Mouse (Mus musculus): ENCODE results near the gene Bet1. TPM values are rescaled to one million over a fixed set of nuclear protein-coding genes. Genes with fewer than 3 reads are reported as not detected.

Gene Bet1
- total RNA-seq (2021) = 10 to 100 TPM; 21.1 to 25.6 TPM
- long read RNA-seq, experiment 1, transcript Bet1-201 (4 exons, 1,516 nt) = major isoform, 19 of 21 reads
- long read RNA-seq, experiment 1, partial matches to known transcripts = 0 of 21 reads
- long read RNA-seq, experiment 1, other reads (novel, unspliced or antisense) = 2 of 21 reads
- long read RNA-seq, experiment 2, transcript Bet1-201 (4 exons, 1,516 nt) = major isoform, 18 of 18 reads
- long read RNA-seq, experiment 2, partial matches to known transcripts = 0 of 18 reads
- long read RNA-seq, experiment 2, other reads (novel, unspliced or antisense) = 0 of 18 reads

DNA sequence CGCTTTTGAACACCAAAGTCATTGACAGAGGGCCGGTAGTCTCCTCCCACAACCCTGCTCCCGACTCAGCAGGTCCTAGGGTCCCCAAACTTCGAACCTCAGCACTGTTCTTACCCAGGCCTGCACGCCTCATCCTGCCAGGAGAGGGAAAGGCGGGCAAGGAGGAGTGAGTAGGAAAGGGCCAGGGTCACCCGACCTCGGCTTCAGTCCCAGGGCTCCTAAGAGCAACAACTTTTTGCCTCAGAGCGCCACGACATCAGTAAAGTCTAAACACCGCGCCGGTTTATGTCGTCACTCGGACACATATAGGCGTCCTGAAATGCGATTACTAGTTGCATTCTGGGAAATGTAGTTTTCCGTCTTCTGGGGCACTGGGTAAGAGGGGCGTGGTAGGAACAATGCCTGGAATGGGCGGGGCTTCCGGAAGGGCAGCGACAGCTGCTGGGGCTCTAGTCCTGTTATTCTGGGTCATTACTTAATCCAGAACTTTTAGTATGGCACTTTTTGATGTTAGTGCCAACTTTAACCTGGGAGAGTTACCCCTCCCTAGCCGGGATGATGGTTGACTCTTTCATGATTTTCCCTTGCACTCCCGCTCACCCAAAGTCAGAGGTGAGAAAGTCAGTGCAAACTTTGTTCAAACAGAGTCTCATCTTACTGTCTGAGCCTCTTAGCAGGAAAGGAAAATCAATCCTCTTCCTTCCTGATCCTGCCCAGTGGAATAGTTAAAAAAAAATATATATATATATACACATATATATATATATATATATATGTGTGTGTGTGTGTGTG is at the start of gene Bet1:
Gene Bet1 (minus strand): TSS at position 310 of the 792 bp plus-strand sequence.
- no peak for TF ChIP-seq CTCF (IDR thresholded peaks at IDR 0.05)
- intact Hi-C loops (cut with DNase I) = loop anchor here (5.0 to 10.0 kb wide), 2 partner anchors 85 to 592 kb away; partner anchors contain the start of genes Gng11, Hepacam2 and Vps50
- peak within 1 kb of the TSS; percentile 93 for H3K27ac ChIP-seq
- DNase-seq = peak; percentile 92
- peak within 1 kb of the TSS; percentile 79 for H3K4me3 ChIP-seq

DNA sequence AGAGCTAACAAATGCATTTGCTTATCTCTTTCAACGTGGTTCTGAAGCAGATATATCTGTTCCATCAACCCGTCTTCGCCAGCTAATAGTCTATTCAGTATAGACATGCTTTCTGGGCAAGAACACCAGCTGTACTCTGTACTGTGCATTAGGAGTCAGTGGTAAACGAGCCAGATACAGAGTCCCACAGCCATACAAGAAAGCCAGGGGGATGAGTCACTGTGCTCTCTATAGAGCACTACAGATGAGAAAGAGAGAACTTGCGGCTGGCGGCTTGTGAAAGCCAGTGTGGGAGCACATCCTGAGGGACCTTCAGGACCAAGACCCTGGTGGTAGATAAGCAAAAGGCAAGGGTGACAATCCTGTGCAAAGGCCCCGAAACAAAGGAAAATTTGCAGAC is 45.5 kb upstream of the Bet1 start:
- Histone ChIP-seq H3K27ac (no peak overlapping the region), H3K4me3 (no peak overlapping the region)
- intact Hi-C loops (cut with DNase I) = no loop called here
- TF ChIP-seq CTCF (IDR thresholded peaks at IDR 0.05) = no peak
- no peak for DNase-seq

DNA sequence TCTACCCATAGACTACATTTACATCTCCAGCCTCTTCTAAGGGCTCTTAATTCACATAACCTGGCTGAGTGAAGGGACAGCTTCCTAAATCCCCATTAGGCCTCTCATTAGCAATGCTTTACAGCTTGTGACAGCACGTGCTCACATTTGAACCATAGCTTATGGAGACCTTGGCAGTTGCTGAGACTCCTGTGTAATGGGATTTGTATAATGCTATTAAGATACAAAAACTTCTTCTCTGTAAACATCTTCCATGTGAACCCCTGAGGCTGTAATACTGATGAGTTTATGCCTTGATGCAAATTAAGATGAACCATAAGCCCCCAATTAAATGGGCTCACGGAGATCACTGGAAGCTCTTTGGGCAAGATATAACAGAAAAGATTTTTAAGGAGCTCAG is 44.4 kb upstream of the Bet1 start:
- intact Hi-C loops (cut with DNase I) = no loop called here
- Histone ChIP-seq H3K27ac (no peak overlapping the region), H3K4me3 (no peak overlapping the region)
- TF ChIP-seq CTCF (IDR thresholded peaks at IDR 0.05) = no peak
- DNase-seq = no peak

DNA sequence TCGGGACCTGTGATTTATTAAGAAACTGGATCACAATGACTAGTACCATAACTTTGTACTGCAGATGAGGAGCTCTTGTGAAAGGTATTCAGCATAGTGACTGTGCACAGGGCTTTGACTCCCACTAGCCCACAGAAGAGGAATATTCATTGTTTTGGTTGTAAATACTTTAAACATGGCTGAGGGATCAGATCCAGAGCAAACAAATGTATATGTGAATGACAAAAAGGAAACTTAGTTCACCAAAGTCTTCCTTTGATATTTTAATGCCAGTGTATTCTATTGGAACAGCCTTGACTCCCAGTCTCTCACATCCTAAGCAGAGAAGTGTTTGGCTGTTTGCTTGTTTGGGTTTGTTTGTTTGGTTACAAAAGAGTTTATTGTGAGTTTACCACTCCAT is 31.8 kb upstream of the Bet1 start:
- intact Hi-C loops (cut with DNase I) = no loop called here
- no peak for DNase-seq
- no peak for TF ChIP-seq CTCF (IDR thresholded peaks at IDR 0.05)
- Histone ChIP-seq H3K4me3 (no peak overlapping the region), H3K27ac (no peak overlapping the region)

DNA sequence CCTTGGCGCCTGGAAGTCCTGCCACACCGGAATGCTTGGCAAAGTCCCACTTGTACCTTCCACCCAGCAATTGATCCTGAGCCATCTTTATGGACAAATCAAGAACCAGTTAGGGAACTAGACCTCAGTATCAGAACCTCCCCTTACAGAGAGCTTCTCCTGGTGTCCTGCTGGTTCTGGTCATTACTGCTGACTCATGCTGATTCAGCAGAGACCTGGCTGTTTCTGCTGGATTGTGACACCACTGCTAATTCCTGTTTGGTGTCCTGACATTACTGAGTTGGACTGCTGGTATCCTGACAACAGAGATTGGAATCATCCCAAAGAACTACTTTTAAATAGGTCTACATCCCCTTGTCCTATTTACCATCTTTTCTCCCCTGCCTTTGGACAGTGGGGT is 3.7 kb upstream of the Bet1 start:
- no peak for TF ChIP-seq CTCF (IDR thresholded peaks at IDR 0.05)
- H3K4me3 ChIP-seq = no peak overlapping the region
- DNase-seq = no peak
- no peak overlapping the region for H3K27ac ChIP-seq
- intact Hi-C loops (cut with DNase I) = no loop called here

DNA sequence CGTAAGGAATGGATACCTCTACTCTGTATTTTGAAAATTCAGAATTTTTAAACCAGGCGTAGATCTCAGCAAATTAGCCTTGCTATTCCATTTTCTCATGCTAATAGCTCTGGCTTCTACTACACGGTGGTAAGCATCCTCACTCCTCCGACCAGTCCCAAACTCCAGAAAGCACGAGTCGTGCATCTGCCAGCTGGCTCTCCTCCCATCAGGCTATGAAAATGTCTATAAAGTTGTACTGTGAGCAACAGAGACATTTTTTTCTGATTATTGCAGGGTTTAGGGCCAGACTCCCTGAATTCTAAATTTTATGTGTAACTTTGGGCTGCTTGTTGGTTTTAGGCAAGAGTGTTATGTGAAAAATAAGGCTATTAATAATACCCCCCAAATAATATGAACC is 14.5 kb downstream of the Bet1 start:
- no peak overlapping the region for H3K27ac ChIP-seq
- DNase-seq = no peak
- H3K4me3 ChIP-seq = no peak overlapping the region
- TF ChIP-seq CTCF (IDR thresholded peaks at IDR 0.05) = no peak
- intact Hi-C loops (cut with DNase I) = no loop called here

DNA sequence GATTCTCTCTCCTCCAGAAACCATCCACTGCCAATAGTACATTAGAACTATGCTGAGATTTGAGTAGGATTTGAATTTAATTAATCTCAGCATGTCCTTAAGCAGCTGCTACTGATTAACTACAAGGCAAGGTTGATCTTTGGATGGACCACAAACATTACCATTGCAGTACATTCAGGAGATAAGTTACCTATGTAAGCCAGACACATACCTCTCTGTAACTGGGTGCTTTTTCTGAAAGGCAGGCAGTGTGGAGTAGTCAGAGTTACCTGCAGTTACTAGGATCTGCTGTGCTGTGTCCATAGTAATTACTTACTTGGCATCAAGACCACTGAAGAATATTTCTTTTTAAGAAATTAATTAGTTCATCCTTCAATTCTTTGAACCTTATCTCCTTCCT is 17.1 kb downstream of the Bet1 start:
- intact Hi-C loops (cut with DNase I) = no loop called here
- no peak overlapping the region for H3K4me3 ChIP-seq
- no peak for TF ChIP-seq CTCF (IDR thresholded peaks at IDR 0.05)
- H3K27ac ChIP-seq = no peak overlapping the region
- no peak for DNase-seq

DNA sequence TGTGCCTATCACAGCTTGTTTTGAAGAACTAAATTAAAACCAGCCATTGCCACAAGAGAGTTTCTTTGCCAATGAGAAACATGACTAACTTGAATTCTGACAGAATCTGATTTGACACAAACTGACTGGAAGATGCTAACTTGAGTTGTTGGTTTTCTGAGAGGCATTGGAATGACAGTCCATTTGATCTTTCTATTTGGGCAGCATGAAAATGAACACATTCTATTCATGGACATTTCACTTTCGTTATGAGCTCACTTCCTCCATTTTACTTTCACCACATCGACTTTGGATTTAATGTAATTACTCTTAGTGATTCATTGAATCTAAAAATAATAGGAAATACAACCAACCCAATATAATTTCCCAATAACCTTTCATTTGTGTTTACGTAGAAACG is 32.4 kb downstream of the Bet1 start:
- no peak for DNase-seq
- Histone ChIP-seq H3K27ac (no peak overlapping the region), H3K4me3 (no peak overlapping the region)
- intact Hi-C loops (cut with DNase I) = no loop called here
- no peak for TF ChIP-seq CTCF (IDR thresholded peaks at IDR 0.05)

DNA sequence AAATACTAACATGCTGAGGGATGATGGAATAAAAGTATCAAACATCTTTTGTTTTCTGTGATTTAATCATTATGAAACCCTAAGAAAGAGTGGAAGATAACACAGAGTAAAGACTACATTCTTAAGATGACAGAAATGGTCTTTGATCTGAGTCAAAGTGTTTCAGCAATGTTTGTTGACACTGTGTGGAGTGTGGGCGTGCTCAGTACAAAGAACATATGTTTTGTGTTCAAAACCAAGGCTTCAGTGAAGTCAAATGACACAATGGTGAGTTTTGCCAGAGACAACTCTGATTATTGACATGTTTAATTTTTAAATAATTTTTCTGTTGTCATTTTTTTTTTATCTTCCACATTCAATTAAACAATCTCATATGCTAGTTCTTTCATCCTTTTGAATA is 33.9 kb downstream of the Bet1 start:
- Histone ChIP-seq H3K27ac (no peak overlapping the region), H3K4me3 (no peak overlapping the region)
- no peak for DNase-seq
- intact Hi-C loops (cut with DNase I) = no loop called here
- TF ChIP-seq CTCF (IDR thresholded peaks at IDR 0.05) = no peak

DNA sequence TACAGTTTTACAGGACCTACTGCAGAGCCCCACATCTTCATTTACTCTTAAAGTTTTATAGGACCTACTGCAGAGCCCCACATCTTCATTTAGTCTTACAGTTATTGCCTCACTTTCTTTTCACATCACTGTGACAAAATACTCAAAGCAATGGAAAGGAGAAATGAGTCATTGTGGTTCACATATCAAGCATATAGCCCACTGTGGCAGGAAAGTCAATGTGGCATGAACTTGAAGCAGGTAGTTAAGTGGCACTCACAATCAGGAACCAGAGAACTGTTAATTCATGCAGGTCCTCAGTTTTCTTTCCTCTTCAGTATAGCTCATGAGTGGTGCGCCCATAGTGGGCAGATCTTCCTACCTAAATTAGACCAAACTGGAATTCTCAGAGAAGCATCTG is 39.6 kb downstream of the Bet1 start:
- Histone ChIP-seq H3K4me3 (no peak overlapping the region), H3K27ac (no peak overlapping the region)
- no peak for TF ChIP-seq CTCF (IDR thresholded peaks at IDR 0.05)
- intact Hi-C loops (cut with DNase I) = no loop called here
- no peak for DNase-seq

DNA sequence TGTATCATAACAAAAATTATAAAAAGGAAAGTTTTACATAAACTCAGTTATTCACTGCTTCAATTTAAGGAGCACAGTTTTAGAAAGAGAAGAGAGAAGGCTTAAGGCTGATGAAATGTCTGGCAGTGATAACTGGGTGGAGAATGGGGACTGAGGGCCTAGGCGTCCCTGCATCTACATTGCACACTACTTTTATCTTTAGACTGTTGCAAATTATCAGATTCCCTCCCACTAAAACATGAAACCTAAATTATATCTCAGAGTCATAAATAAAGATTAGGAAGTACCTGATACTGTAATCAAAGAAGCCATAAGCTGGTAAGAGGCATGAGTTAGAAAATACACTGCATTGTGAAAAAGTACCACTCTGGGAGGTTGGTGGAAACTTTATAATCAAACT is 45.0 kb downstream of the Bet1 start:
- TF ChIP-seq CTCF (IDR thresholded peaks at IDR 0.05) = no peak
- H3K27ac ChIP-seq = no peak overlapping the region
- intact Hi-C loops (cut with DNase I) = no loop called here
- H3K4me3 ChIP-seq = no peak overlapping the region
- no peak for DNase-seq

DNA sequence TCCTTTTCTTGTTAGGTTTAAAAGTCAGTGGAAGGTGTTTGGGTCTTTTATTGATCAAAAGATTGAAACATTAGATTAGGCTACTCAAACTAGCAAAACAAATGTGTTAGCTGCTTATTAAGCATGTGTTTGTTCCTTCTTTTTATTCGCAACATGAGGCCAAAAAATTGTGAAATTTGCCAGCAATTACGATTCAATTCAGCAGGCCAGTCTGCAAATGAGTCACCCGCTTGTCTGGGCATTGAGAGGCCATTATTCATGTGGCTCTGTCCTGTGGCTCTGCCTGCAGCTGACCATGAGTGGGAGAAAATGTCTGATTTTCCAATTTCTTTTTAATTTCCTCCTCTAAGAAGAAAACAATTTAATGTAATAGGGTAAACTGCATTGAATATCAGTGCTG is 55.8 kb downstream of the Bet1 start:
- intact Hi-C loops (cut with DNase I) = no loop called here
- DNase-seq = no peak
- H3K27ac ChIP-seq = no peak overlapping the region
- H3K4me3 ChIP-seq = no peak overlapping the region
- TF ChIP-seq CTCF (IDR thresholded peaks at IDR 0.05) = no peak

Other genes with a start within 250 kb of the Bet1 start
- gene Tfpi2, start 98.1 kb downstream of the Bet1 start, total RNA-seq (2021) = under 1 TPM; 0.26 to 0.64 TPM
- gene Gngt1, start 93.2 kb downstream of the Bet1 start, total RNA-seq (2021) = not detected
- gene Gng11, start 83.1 kb downstream of the Bet1 start, total RNA-seq (2021) = 10 to 100 TPM; 13.6 to 25.7 TPM